Mouse (Mus musculus): ENCODE measurements around the gene Tmem259. TPM values are rescaled to one million over a fixed set of nuclear protein-coding genes. Genes with fewer than 3 reads are reported as not detected.
A peak's percentile ranks its signal among the peaks of the same experiment; 100 is the strongest.

Tmem259 gene
- polyA plus RNA-seq, 1 experiment from 2014 or later = 16.0 TPM

DNA sequence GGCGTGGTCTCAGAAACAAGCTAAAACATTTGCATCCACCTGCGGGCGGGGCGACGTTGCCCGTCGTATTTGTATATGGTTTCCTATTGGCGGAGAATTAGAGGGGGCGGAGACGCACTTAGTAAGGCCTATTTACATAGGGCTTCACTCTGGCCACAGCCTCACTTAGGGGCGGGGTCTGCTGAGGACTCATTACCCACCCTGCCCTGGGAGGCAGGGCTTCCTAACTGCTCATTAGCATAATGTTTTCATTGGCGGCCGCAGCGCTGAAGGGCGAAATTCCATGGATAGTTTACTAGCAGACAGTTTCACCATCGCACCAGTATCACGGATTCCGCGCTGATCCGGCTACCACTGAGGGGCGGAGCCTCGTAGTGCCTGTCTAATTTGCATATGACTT lies 741 bp upstream of the Tmem259 start:
- Histone ChIP-seq H3K27me3 (no peaks in the 10 kb centered on the region), H3K4me3 (peak overlapping the region; percentile 74), H3K27ac (peak overlapping the region; percentile 97), H3K9ac (peak overlapping the region; percentile 92), H3K36me3 (peaks cover 18% of the 10 kb centered on the region), H3K4me1 (peaks cover 69% of the 10 kb centered on the region), H3K4me2 (replicated peaks) (peak overlapping the region; percentile 89), H3K9me3 (no peaks in the 10 kb centered on the region)
- ATAC-seq (ENCODE audit: low FRiP score, low read depth) = peak; percentile 93
- WGBS = under 1% methylated on average over 22 of the region's 22 CpGs

DNA sequence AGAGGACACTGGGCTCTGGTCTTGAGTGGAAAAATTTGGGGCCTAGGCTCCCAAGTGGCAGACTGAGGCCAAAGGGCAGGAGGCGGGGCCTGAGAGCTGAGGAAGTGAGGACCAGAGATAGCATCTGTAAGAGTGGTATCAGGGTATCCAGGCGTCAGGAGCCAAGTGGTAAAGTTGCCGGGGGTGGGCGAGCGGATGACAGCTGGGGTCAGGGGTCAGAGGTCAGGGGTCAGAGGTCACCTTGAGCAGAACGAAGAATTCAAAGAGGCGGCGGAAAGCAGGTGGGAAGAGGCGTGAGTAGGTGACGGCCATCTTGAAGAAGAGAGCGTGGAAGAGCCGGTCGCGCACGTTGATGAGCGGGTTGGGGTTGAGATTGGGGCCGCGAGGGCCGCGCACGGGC lies 460 bp downstream of the Tmem259 start:
- Histone ChIP-seq H3K36me3 (peaks cover 28% of the 10 kb centered on the region), H3K4me2 (replicated peaks) (peak overlapping the region; percentile 89), H3K27me3 (no peaks in the 10 kb centered on the region), H3K9ac (peak overlapping the region; percentile 92), H3K4me1 (peaks cover 57% of the 10 kb centered on the region), H3K27ac (peak overlapping the region; percentile 96), H3K9me3 (no peaks in the 10 kb centered on the region), H3K4me3 (peak overlapping the region; percentile 74)
- ATAC-seq (ENCODE audit: low FRiP score, low read depth) = no peak
- WGBS = under 1% methylated on average over 21 of the region's 21 CpGs

DNA sequence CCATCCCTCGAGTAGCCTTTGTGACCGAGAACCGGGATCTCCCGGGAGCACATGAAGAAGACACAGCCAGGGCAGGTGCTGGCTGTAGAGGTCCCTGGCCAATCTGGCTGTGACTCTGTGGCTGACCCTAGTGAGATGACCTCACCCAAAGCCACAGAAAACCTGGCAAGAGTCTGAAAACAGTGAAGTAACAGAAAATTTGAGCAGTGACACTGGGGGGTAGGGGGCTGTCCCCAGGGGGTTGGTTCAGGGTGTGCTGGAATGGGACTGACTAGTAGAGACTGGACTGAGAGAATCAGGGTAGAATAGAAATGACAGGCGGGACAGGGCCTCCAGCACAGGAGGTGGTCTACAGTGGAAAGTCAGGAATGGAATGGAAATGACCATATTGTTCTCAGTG lies 925 bp downstream of the Tmem259 start:
- H3K27ac ChIP-seq = no peak overlapping the region
- peak overlapping the region; percentile 92 for H3K9ac ChIP-seq
- peak overlapping the region; percentile 89 for H3K4me2 ChIP-seq (replicated peaks)
- H3K27me3 ChIP-seq = no peaks in the 10 kb centered on the region
- H3K4me1 ChIP-seq = peaks cover 55% of the 10 kb centered on the region
- no peaks in the 10 kb centered on the region for H3K9me3 ChIP-seq
- H3K4me3 ChIP-seq = peak overlapping the region; percentile 74
- WGBS = 76% methylated on average over 5 of the region's 5 CpGs
- ATAC-seq (ENCODE audit: low FRiP score, low read depth) = no peak
- H3K36me3 ChIP-seq = peaks cover 32% of the 10 kb centered on the region

DNA sequence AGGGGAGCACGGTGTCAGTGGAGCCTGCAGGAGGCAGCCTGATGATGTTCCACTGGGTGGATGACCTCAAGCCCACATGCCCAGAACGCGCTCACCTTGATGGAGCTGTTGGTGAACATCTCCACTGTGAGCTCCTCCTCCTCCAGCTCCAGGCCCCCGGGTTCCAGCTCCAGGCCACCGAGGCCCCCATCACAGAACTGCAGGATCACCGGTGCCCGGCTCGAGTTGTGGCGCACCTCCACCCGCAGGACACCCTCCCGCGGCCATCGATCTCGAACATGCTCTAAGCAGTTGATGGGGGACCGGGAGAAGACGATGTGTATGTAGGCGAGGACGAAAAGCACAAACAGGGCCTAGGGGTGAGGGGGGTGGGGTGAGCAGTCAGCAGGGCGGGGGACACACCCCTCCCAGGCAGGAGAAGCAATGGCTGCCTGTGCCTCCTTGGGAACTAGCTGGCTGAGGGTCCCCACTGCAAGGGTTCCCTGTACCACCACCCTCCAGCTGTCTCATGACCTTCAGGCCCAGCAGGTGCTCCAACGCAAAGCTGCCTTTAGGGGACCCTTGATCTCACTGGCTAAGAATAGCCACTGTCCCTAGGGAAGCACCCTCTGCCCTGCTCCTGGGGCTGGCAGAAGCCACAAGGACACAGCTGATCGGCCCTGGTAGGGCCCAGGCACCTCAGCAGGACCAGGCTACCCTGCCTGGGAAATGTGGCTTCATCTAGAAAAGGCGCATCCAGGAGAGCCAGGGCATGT lies 4.6 kb downstream of the Tmem259 start:
- Histone ChIP-seq H3K9ac (peak overlapping the region; percentile 19; the same call in 1 of the 2 replicates), H3K36me3 (peaks cover 67% of the 10 kb centered on the region)
- WGBS = 92% methylated on average over 22 of the region's 22 CpGs

DNA sequence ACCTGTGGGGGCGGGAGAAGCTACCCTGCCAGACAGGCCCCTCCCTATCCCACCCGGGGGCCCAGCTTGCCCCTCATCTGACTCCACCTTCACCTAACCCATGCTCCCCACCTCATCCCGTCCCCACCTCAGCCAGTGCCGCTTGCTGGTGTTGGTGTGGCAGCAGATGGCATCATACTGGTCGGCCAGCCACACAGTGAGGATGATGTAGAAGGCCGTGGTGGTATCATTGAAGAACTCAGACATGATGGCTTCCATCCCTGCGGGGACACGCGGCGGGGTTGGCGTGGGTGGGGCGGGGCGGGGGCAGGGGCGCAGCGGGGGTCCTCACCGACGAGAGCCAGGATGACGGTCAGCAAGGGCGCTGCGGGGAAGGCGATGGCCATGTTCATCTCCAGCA lies 6.1 kb downstream of the Tmem259 start:
- Histone ChIP-seq H3K9me3 (no peaks in the 10 kb centered on the region), H3K9ac (no peak overlapping the region), H3K4me2 (replicated peaks) (no peak overlapping the region), H3K4me1 (peaks cover 23% of the 10 kb centered on the region), H3K4me3 (no peak overlapping the region), H3K27ac (no peak overlapping the region), H3K27me3 (peaks cover 1% of the 10 kb centered on the region; the same call in 1 of the 2 replicates), H3K36me3 (peaks cover 79% of the 10 kb centered on the region)
- no peak for ATAC-seq (ENCODE audit: low FRiP score, low read depth)
- WGBS = 94% methylated on average over 20 of the region's 21 CpGs

More for the DNA sequence above, 4.6 kb downstream of the Tmem259 start:
- ATAC-seq (ENCODE audit: low FRiP score, low read depth) = no peak
- H3K27me3 ChIP-seq = no peaks in the 10 kb centered on the region
- H3K9me3 ChIP-seq = no peaks in the 10 kb centered on the region
- H3K27ac ChIP-seq = no peak overlapping the region
- H3K4me2 ChIP-seq (replicated peaks) = no peak overlapping the region
- peaks cover 29% of the 10 kb centered on the region for H3K4me1 ChIP-seq
- H3K4me3 ChIP-seq = no peak overlapping the region

DNA sequence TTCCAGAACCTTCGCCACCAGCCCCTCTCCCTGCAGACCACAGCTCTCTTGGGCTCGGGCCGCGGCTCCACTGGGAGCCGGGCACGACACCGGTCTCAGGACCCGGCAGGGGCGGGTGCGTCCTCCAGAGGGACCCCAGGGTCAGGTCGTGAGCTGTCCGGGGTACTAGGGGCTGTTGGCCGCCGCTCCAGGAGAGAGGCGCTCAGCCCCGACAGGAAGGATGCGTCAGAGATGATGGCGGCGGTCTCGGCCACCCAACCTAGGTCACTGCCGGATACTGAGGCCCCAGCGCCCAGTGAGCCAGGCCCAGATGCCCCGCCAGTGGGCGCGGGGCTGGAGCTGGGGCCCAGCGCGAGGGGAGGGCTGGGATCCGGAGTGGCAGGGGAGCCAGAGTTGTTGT lies 6.8 kb downstream of the Tmem259 start:
- peaks cover 79% of the 10 kb centered on the region for H3K36me3 ChIP-seq
- no peak for ATAC-seq (ENCODE audit: low FRiP score, low read depth)

DNA sequence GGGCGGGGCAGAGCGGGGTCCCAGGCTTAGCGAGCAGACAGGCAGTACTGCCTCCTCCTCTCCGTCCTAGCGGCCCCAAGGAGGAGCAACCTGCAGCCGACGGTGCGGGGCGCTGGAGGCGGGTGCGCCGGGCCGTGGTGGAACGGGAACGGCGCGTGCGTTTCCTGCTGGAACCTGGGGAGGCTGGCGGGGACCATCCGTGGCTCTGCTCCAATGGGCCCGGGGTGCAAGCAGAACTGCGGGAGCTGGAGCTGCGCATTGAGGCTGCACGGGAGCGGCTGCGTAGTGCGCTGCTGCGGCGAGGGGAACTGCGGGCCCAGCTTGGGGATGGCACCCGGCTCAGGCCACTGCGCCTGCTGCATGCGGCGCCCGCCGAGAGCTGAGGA lies 7.4 kb downstream of the Tmem259 start:
- H3K27ac ChIP-seq = no peak overlapping the region
- 77% methylated on average over 36 of the region's 36 CpGs for WGBS

More for the DNA sequence above, 6.8 kb downstream of the Tmem259 start:
- H3K9ac ChIP-seq = no peak overlapping the region
- 86% methylated on average over 27 of the region's 28 CpGs for WGBS
- H3K4me2 ChIP-seq (replicated peaks) = no peak overlapping the region
- peaks cover 9% of the 10 kb centered on the region for H3K27me3 ChIP-seq
- H3K4me1 ChIP-seq = peaks cover 16% of the 10 kb centered on the region
- H3K9me3 ChIP-seq = no peaks in the 10 kb centered on the region
- no peak overlapping the region for H3K27ac ChIP-seq
- H3K4me3 ChIP-seq = no peak overlapping the region

DNA sequence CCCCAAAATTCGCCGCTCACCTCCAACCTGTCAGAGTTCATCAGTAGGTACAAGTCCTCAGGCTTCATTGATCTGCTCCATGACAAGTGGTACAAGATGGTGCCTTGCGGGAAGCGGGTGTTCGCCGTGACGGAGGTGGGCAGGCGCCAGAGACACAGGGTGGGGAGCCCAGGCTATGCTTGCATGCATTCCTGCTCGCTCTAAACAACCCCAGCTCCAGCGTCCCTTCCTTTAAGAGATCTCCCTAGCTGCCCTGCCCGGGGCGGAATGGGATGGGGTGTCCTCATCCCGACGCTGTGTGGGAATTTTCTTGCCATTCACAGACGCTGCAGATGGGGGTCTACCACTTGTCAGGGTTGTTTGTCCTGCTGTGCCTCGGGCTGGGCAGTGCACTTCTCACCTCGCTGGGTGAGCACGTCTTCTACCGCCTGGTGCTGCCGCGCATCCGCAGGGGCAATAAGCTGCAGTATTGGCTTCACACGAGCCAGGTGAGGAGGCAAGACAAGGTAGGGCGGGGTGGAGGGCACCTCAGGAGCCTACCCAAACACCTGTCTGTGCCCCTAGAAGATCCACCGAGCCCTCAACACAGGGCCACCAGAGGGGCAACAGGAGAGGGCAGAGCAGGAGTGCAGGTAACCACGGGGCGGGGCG lies 7.9 kb downstream of the Tmem259 start:
- peaks cover 74% of the 10 kb centered on the region for H3K36me3 ChIP-seq

More for the DNA sequence above, 7.4 kb downstream of the Tmem259 start:
- Histone ChIP-seq H3K4me3 (no peak overlapping the region), H3K4me1 (peaks cover 13% of the 10 kb centered on the region; the same call in 1 of the 2 replicates), H3K4me2 (replicated peaks) (no peak overlapping the region), H3K9me3 (no peaks in the 10 kb centered on the region), H3K9ac (no peak overlapping the region), H3K27me3 (peaks cover 15% of the 10 kb centered on the region), H3K36me3 (peaks cover 79% of the 10 kb centered on the region)
- no peak for ATAC-seq (ENCODE audit: low FRiP score, low read depth)

DNA sequence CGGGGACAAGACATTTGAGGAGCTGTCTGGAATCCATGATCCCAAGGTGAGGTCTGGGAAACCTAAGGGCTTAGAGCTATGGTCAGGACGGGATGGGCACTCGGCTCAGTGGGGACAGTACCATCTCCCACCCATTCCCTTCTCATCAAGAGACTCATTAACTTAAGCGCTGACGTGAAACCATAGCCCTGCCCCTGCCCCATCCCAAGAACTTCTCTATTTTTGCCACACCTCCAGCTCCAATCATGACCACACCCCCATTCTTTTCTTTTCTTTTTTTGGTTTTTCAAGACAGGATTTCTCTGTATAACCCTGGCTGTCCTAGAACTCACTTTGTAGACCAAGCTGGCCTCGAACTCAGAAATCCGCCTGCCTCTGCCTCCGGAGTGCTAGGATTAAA lies 9.5 kb downstream of the Tmem259 start:
- Histone ChIP-seq H3K9ac (no peak overlapping the region), H3K4me1 (peaks cover 13% of the 10 kb centered on the region), H3K4me2 (replicated peaks) (no peak overlapping the region), H3K9me3 (no peaks in the 10 kb centered on the region), H3K27ac (no peak overlapping the region), H3K4me3 (no peak overlapping the region), H3K27me3 (peaks cover 32% of the 10 kb centered on the region), H3K36me3 (peaks cover 60% of the 10 kb centered on the region)
- WGBS = 93% methylated on average over 8 of the region's 8 CpGs
- no peak for ATAC-seq (ENCODE audit: low FRiP score, low read depth)

More for the DNA sequence above, 7.9 kb downstream of the Tmem259 start:
- no peak overlapping the region for H3K4me2 ChIP-seq (replicated peaks)
- peaks cover 11% of the 10 kb centered on the region for H3K4me1 ChIP-seq
- 85% methylated on average over 28 of the region's 28 CpGs for WGBS
- no peak overlapping the region for H3K27ac ChIP-seq
- H3K27me3 ChIP-seq = peaks cover 20% of the 10 kb centered on the region
- no peak overlapping the region for H3K4me3 ChIP-seq
- H3K9ac ChIP-seq = no peak overlapping the region
- no peaks in the 10 kb centered on the region for H3K9me3 ChIP-seq
- no peak for ATAC-seq (ENCODE audit: low FRiP score, low read depth)

DNA sequence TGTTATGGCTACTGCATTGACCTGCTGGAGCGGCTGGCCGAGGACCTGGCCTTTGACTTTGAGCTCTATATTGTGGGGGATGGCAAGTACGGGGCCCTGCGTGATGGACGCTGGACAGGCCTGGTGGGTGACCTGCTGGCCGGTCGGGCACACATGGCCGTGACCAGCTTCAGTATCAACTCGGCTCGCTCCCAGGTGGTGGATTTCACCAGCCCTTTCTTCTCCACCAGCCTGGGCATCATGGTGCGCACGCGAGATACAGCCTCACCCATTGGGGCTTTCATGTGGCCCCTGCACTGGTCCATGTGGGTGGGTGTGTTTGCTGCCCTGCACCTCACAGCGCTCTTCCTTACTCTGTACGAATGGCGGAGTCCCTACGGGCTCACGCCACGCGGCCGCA lies 10.0 kb downstream of the Tmem259 start:
- no peak overlapping the region for H3K27ac ChIP-seq
- 88% methylated on average over 21 of the region's 21 CpGs for WGBS
- peaks cover 55% of the 10 kb centered on the region for H3K36me3 ChIP-seq
- no peak overlapping the region for H3K4me2 ChIP-seq (replicated peaks)
- no peak overlapping the region for H3K9ac ChIP-seq
- no peaks in the 10 kb centered on the region for H3K9me3 ChIP-seq
- no peak overlapping the region for H3K4me3 ChIP-seq
- no peak for ATAC-seq (ENCODE audit: low FRiP score, low read depth)
- H3K4me1 ChIP-seq = peaks cover 18% of the 10 kb centered on the region
- peaks cover 37% of the 10 kb centered on the region for H3K27me3 ChIP-seq

DNA sequence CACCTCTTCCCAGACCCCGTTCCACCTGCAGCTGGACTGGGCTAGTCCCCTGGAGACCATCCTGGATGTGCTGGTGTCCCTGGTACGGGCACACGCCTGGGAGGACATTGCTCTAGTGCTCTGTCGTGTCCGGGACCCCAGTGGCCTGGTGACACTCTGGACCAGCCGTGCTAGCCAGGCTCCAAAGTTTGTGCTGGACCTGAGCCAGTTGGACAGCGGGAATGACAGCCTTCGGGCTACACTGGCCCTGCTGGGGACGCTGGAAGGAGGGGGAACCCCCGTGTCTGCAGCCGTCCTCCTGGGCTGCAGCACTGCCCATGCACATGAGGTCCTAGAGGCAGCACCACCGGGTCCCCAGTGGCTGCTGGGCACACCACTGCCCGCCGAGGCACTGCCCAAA lies 11.3 kb downstream of the Tmem259 start:
- peaks cover 53% of the 10 kb centered on the region for H3K36me3 ChIP-seq
- H3K9ac ChIP-seq = 0 out of 2 replicates have a peak overlapping the region, but pooled peaks have one; percentile 31
- no peak overlapping the region for H3K4me3 ChIP-seq
- no peak for ATAC-seq (ENCODE audit: low FRiP score, low read depth)
- no peaks in the 10 kb centered on the region for H3K9me3 ChIP-seq
- peaks cover 20% of the 10 kb centered on the region for H3K4me1 ChIP-seq
- peaks cover 47% of the 10 kb centered on the region for H3K27me3 ChIP-seq
- no peak overlapping the region for H3K4me2 ChIP-seq (replicated peaks)
- 66% methylated on average over 14 of the region's 14 CpGs for WGBS
- no peak overlapping the region for H3K27ac ChIP-seq

DNA sequence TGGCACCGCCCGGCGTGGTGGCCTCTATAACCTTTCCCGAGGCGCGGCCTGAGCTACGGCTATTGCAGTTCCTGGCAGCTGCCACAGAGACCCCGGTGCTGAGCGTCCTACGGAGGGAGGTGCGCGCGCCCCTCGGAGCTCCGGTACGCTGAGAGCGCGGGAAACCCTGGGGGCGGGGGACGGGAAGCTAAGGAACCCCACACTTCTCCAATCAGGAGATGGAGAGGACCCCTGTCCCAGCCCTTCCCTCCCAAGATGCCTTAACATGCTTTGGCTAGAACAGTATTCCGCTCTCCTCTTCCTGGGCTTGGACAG lies 13.0 kb downstream of the Tmem259 start:
- Histone ChIP-seq H3K27ac (no peak overlapping the region), H3K36me3 (peaks cover 53% of the 10 kb centered on the region), H3K9me3 (no peaks in the 10 kb centered on the region), H3K9ac (peak overlapping the region; percentile 71), H3K27me3 (peaks cover 47% of the 10 kb centered on the region), H3K4me1 (peaks cover 20% of the 10 kb centered on the region), H3K4me3 (peak overlapping the region; percentile 60), H3K4me2 (replicated peaks) (peak overlapping the region; percentile 92)
- 3% methylated on average over 21 of the region's 21 CpGs for WGBS
- ATAC-seq (ENCODE audit: low FRiP score, low read depth) = peak; percentile 10; the same call in 1 of the 2 replicates
